Mouse (Mus musculus): ENCODE measurements around the gene Fam169a.
A peak's percentile ranks its signal among the peaks of the same experiment; 100 is the strongest.

GRCm38 (mm10) chr13:97052667-97053066 lies 14.4 kb upstream of the Fam169a start:
- TF ChIP-seq UBTF (IDR thresholded peaks at IDR 0.05; ENCODE audit: low read depth, low read length) (no peak), USF1 (IDR thresholded peaks at IDR 0.05; ENCODE audit: low read depth, low read length) (no peak), MXI1 (IDR thresholded peaks at IDR 0.05; ENCODE audit: low read depth, low read length) (no peak), E2F4 (IDR thresholded peaks at IDR 0.05; ENCODE audit: insufficient replicate concordance, low read depth, low read length) (no peak), ETS1 (conservative IDR thresholded peaks at IDR 0.05; ENCODE audit: low read depth, low read length) (no peak), NRF1 (IDR thresholded peaks at IDR 0.05; ENCODE audit: low read depth, low read length) (no peak), CTCF (conservative IDR thresholded peaks at IDR 0.05 in 1 of 2, IDR thresholded peaks at IDR 0.05 in 1 of 2; ENCODE audit: low read depth in 2 of 2, low read length in 2 of 2) (peak; percentile 69 to 87), POLR2A (IDR thresholded peaks at IDR 0.05; ENCODE audit: low read depth, low read length) (no peak)

All from CH12.LX (cell line).